31 mouse cellular contexts compared by ENCODE assay signal in the genomic region with DNA sequence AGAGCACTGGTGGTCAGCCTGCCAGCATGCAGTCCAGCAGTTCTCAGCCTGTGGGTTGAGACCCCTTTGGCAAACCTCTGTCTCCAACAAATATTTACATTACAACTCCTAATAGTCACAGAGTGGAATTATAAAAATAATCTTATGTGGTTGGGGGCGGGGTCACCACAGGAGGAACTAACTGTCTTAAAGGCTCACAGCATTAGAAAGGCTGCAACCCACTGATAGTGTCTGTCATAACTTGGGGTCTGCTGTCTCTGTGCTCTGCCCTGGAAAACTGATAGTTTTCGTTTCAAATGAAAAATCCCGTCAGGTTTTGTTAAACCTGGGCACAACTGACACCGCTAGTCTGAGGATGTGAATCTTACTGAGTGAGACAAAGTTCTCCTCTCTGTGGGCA. TPM values are rescaled to one million over a fixed set of nuclear protein-coding genes. Genes with fewer than 3 reads are reported as not detected.
DNase-seq lines count a peak whose midpoint lies in the region; ATAC-seq and TF ChIP-seq lines count a peak whose summit lies in the region.
"Had no signal": no experiment of that assay in that cellular context is flagged by ENCODE, and none has a peak within 500 bp of the region (broad histone marks: within the 10 kb centered on the region; RNA-seq: fewer than 3 reads in every experiment).

No protein-coding gene starts in this region.

- H3K79me2 ChIP-seq in macrophage (ENCODE audit: inconsistent target), result no peaks in the 10 kb centered on the region

- no peak for TF ChIP-seq EP300 in stomach, postnatal 0 days (optimal IDR thresholded peaks at IDR 0.05)

- H3K9ac ChIP-seq in liver, embryonic 12.5 days, result no peak overlapping the region
- H3K9ac ChIP-seq in stomach, postnatal 0 days (ENCODE audit: low read length), result no peak overlapping the region
- H3K9ac ChIP-seq: intestine, embryonic 15.5 days had no signal

- H3K27ac ChIP-seq in liver, embryonic 12.5 days, result peak overlapping the region; percentile 51
- peak overlapping the region; percentile 12; the same call in 1 of the 2 replicates for H3K27ac ChIP-seq in macrophage
- H3K27ac ChIP-seq in stomach, postnatal 0 days (replicated peaks), result no peak overlapping the region
- H3K27ac ChIP-seq: hindbrain, embryonic 10.5 days; intestine, embryonic 15.5 days; layer of hippocampus, adult 2 months had no signal

- H3K27me3 ChIP-seq in megakaryocyte, embryonic 14.5 days (replicated peaks), result peaks cover 66% of the 10 kb centered on the region
- H3K27me3 ChIP-seq in liver, embryonic 12.5 days (replicated peaks), result 0 out of 2 replicates have a peak, but pooled peaks cover 6% of the 10 kb centered on the region
- H3K27me3 ChIP-seq in stomach, postnatal 0 days (ENCODE audit: control insufficient read depth, insufficient read depth, low read length), result no peaks in the 10 kb centered on the region
- H3K27me3 ChIP-seq: intestine, embryonic 15.5 days had no signal

- H3K36me3 ChIP-seq in megakaryocyte, embryonic 14.5 days (replicated peaks; ENCODE audit: low read length), result no peaks in the 10 kb centered on the region
- no peaks in the 10 kb centered on the region for H3K36me3 ChIP-seq in liver, embryonic 12.5 days
- no peaks in the 10 kb centered on the region for H3K36me3 ChIP-seq in macrophage (ENCODE audit: inconsistent target)
- no peaks in the 10 kb centered on the region for H3K36me3 ChIP-seq in stomach, postnatal 0 days (ENCODE audit: control insufficient read depth, insufficient read depth, low read length)
- H3K36me3 ChIP-seq: hindbrain, embryonic 10.5 days; intestine, embryonic 15.5 days had no signal

- H3K9me3 ChIP-seq in megakaryocyte, embryonic 14.5 days, result no peaks in the 10 kb centered on the region
- H3K9me3 ChIP-seq in liver, embryonic 12.5 days (replicated peaks), result no peaks in the 10 kb centered on the region
- no peaks in the 10 kb centered on the region for H3K9me3 ChIP-seq in stomach, postnatal 0 days (ENCODE audit: control insufficient read depth, low read length)
- H3K9me3 ChIP-seq: hindbrain, embryonic 10.5 days; intestine, embryonic 15.5 days had no signal

- no peak for ATAC-seq in megakaryocyte, adult 5-6 weeks (ENCODE audit: poor library complexity, severe bottlenecking)
- no peak for ATAC-seq in liver, embryonic 12.5 days
- peak; percentile 38; the same call in 1 of the 2 replicates for ATAC-seq in stomach, postnatal 0 days (ENCODE audit: low FRiP score, low TSS enrichment)
- ATAC-seq: forebrain, embryonic 14.5 days; hindbrain, embryonic 16.5 days; intestine, embryonic 15.5 days had no signal

- peaks cover 17% of the 10 kb centered on the region for H3K4me1 ChIP-seq in megakaryocyte, embryonic 14.5 days
- H3K4me1 ChIP-seq in liver, embryonic 12.5 days, result peaks cover 37% of the 10 kb centered on the region
- no peaks in the 10 kb centered on the region for H3K4me1 ChIP-seq in stomach, postnatal 0 days (replicated peaks; ENCODE audit: control insufficient read depth, insufficient read depth)
- H3K4me1 ChIP-seq: hindbrain, embryonic 10.5 days; intestine, embryonic 15.5 days had no signal

- TF ChIP-seq CTCF in stomach, postnatal 0 days (IDR thresholded peaks at IDR 0.05; ENCODE audit: low read depth), result no peak

- no peak for DNase-seq in stomach, postnatal 0 days (ENCODE audit: low spot score)
- no peak for DNase-seq in layer of hippocampus, adult 9-11 months
- no peak for DNase-seq in right cerebral cortex, postnatal 4 days
- no peak for DNase-seq in cerebellum, adult 8-10 months
- DNase-seq: adrenal gland, adult 8-10 months; cerebellum, adult 11-12 months; cerebellum, postnatal 25 days; gastrocnemius, postnatal 10 days; heart, adult 11 months; kidney, adult 8-10 months; kidney, postnatal 10 days; layer of hippocampus, postnatal 36 days; lung, adult 18-20 months; thymus, postnatal 14 days had no signal

- peak overlapping the region; percentile 36 for H3K4me2 ChIP-seq in liver, embryonic 12.5 days
- H3K4me2 ChIP-seq in stomach, postnatal 0 days (replicated peaks; ENCODE audit: low read depth), result no peak overlapping the region
- H3K4me2 ChIP-seq: heart, embryonic 11.5 days; intestine, embryonic 15.5 days had no signal

- WGBS in liver, embryonic 12.5 days (ENCODE audit: insufficient replicate concordance), result 14% methylated on average over 4 of the region's 4 CpGs
- 10% methylated on average over 4 of the region's 4 CpGs for WGBS in macrophage (ENCODE audit: missing documents)
- WGBS in stomach, postnatal 0 days, result 57% methylated on average over 4 of the region's 4 CpGs

- H3K4me3 ChIP-seq in megakaryocyte, embryonic 14.5 days (replicated peaks), result peak overlapping the region; percentile 24
- H3K4me3 ChIP-seq in liver, embryonic 12.5 days, result no peak overlapping the region
- no peak overlapping the region for H3K4me3 ChIP-seq in macrophage (ENCODE audit: inconsistent target)
- H3K4me3 ChIP-seq in stomach, postnatal 0 days (ENCODE audit: low read depth, low read length), result no peak overlapping the region
- H3K4me3 ChIP-seq: hindbrain, embryonic 10.5 days; intestine, embryonic 15.5 days; layer of hippocampus, adult 2 months had no signal

RNA-seq across cellular contexts. Expression of a gene that starts 19.4 kb away (rescaled TPM):
- not detected in 2 replicates for polyA plus RNA-seq in megakaryocyte, embryonic 14.5 days (2012; ENCODE audit: insufficient read depth, low replicate concordance)
- total RNA-seq in megakaryocyte, adult 5-6 weeks (2015), result not detected in 2 replicates
- not detected in 2 replicates for total RNA-seq in megakaryocyte, adult 5-6 weeks (2017)
- polyA plus RNA-seq in liver, embryonic 12.5 days (2016; fragmentation: Nextera tagmentation; extraction: Ambion mirVana), result not detected in 2 replicates
- not detected for total RNA-seq in macrophage (2018; cell fraction: chromatin; rRNA removed)
- total RNA-seq in macrophage (2018; cell fraction: cytosol; rRNA removed), result under 1 TPM in 1 of 26 experiments, not detected in 25; 0.09 TPM
- under 1 TPM in 1 of 26 experiments, not detected in 25; 0.60 TPM for total RNA-seq in macrophage (2018; cell fraction: nucleus; rRNA removed)
- 0.16 TPM in 1 of 3 replicates, not detected in the others for polyA plus RNA-seq in macrophage (2018)
- 4.7 and 5.0 TPM in 2 replicates for polyA plus RNA-seq in stomach, postnatal 0 days (2015; fragmentation: Nextera tagmentation; extraction: Ambion mirVana)
- total RNA-seq: adrenal gland, adult 8-10 months; ES-E14; gastrocnemius, postnatal 10 days; layer of hippocampus, adult 2 months; layer of hippocampus, postnatal 36 days; left cerebral cortex, postnatal 10 days; midbrain, postnatal 0 days had no signal
- polyA plus RNA-seq: embryonic facial prominence, embryonic 14.5 days; forebrain, embryonic 14.5 days; heart, embryonic 11.5 days; heart, postnatal 0 days; hindbrain, embryonic 10.5 days; hindbrain, embryonic 16.5 days; limb, embryonic 11.5 days; midbrain, postnatal 0 days; neural tube, embryonic 14.5 days had no signal

RNA-seq across cellular contexts. Expression of a gene that starts 59.0 kb away (rescaled TPM):
- polyA plus RNA-seq in megakaryocyte, embryonic 14.5 days (2012; ENCODE audit: insufficient read depth, low replicate concordance), result not detected in 2 replicates
- total RNA-seq in megakaryocyte, adult 5-6 weeks (2015), result not detected in 2 replicates
- total RNA-seq in megakaryocyte, adult 5-6 weeks (2017), result 0.29 and 3.8 TPM in 2 replicates
- polyA plus RNA-seq in liver, embryonic 12.5 days (2016; fragmentation: Nextera tagmentation; extraction: Ambion mirVana), result 0.18 and 0.31 TPM in 2 replicates
- 1 to 10 TPM in 23 of 26 experiments, under 1 TPM in 2, not detected in 1; 0.75 to 4.5 (median 1.7) TPM for total RNA-seq in macrophage (2018; cell fraction: chromatin; rRNA removed)
- under 1 TPM in 6 of 26 experiments, not detected in 20; 0.17 to 0.55 (median 0.25) TPM for total RNA-seq in macrophage (2018; cell fraction: cytosol; rRNA removed)
- 1 to 10 TPM in 5 of 26 experiments, under 1 TPM in 9, not detected in 12; 0.51 to 2.2 (median 0.88) TPM for total RNA-seq in macrophage (2018; cell fraction: nucleus; rRNA removed)
- polyA plus RNA-seq in macrophage (2018), result 0.40 TPM in 1 of 3 replicates, not detected in the others
- 0.59 and 0.86 TPM in 2 replicates for polyA plus RNA-seq in stomach, postnatal 0 days (2015; fragmentation: Nextera tagmentation; extraction: Ambion mirVana)
- total RNA-seq: ES-E14 had no signal
- polyA plus RNA-seq: heart, embryonic 11.5 days had no signal

RNA-seq across cellular contexts. Expression of a gene that starts 59.5 kb away (rescaled TPM):
- polyA plus RNA-seq in megakaryocyte, embryonic 14.5 days (2012; ENCODE audit: insufficient read depth, low replicate concordance), result not detected in 2 replicates
- total RNA-seq in megakaryocyte, adult 5-6 weeks (2015), result not detected in 2 replicates
- not detected in 2 replicates for total RNA-seq in megakaryocyte, adult 5-6 weeks (2017)
- not detected in 2 replicates for polyA plus RNA-seq in liver, embryonic 12.5 days (2016; fragmentation: Nextera tagmentation; extraction: Ambion mirVana)
- total RNA-seq in macrophage (2018; cell fraction: chromatin; rRNA removed), result under 1 TPM in 1 of 26 experiments, not detected in 25; 0.67 TPM
- total RNA-seq in macrophage (2018; cell fraction: cytosol; rRNA removed), result under 1 TPM in 3 of 26 experiments, not detected in 23; 0.09 to 0.17 (median 0.10) TPM
- under 1 TPM in 5 of 26 experiments, not detected in 21; 0.34 to 0.64 (median 0.45) TPM for total RNA-seq in macrophage (2018; cell fraction: nucleus; rRNA removed)
- 0.09 to 0.27 TPM in 2 of 3 replicates, not detected in the other for polyA plus RNA-seq in macrophage (2018)
- 1.1 TPM in 2 replicates for polyA plus RNA-seq in stomach, postnatal 0 days (2015; fragmentation: Nextera tagmentation; extraction: Ambion mirVana)
- total RNA-seq: adrenal gland, adult 8-10 months; ES-E14; gastrocnemius, postnatal 10 days; layer of hippocampus, adult 2 months; layer of hippocampus, postnatal 36 days; left cerebral cortex, postnatal 10 days; midbrain, postnatal 0 days had no signal
- polyA plus RNA-seq: embryonic facial prominence, embryonic 14.5 days; forebrain, embryonic 14.5 days; heart, embryonic 11.5 days; heart, postnatal 0 days; hindbrain, embryonic 10.5 days; hindbrain, embryonic 16.5 days; limb, embryonic 11.5 days; midbrain, postnatal 0 days; neural tube, embryonic 14.5 days had no signal
